Mouse (Mus musculus): ENCODE results near the gene Foxp1. TPM values are rescaled to one million over a fixed set of nuclear protein-coding genes. Genes with fewer than 3 reads are reported as not detected.
A peak's percentile ranks its signal among the peaks of the same experiment; 100 is the strongest.

Gene Foxp1
- polyA plus RNA-seq, 1 experiment = 162 TPM

DNA sequence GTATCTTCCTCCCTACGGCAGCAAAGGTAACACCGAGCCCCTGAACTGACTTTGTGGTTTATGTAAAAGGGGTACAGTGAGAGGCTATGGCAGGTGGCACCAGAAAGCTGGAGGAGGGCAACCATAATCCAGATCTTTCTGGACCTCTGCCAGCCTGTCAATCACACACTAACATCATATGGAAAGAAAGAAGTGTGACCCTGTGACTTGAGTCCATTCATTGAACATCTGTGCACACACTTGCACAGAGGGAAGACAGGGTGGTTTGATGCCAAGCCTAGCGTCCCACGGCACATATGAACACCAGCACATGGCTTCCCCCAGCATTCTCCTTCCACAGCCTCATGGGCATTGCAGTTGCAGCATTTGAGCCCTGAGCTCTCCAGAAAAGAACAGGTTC, 58.1 kb downstream of the Foxp1 start:
- Histone ChIP-seq H3K27me3 (ENCODE audit: control insufficient read depth, insufficient read depth, low read length) (no peaks in the 10 kb centered on the region), H3K27ac (ENCODE audit: insufficient read depth, low read length) (no peak overlapping the region), H3K36me3 (ENCODE audit: control insufficient read depth, insufficient read depth, low read length) (no peaks in the 10 kb centered on the region), H3K4me3 (ENCODE audit: extremely low read depth, insufficient read depth, insufficient read length) (no peak overlapping the region), H3K4me1 (ENCODE audit: control insufficient read depth, insufficient read depth, insufficient read length) (no peaks in the 10 kb centered on the region)
- TF ChIP-seq POLR2A (IDR thresholded peaks at IDR 0.05; ENCODE audit: low read depth, low read length) (no peak), CTCF (IDR thresholded peaks at IDR 0.05; ENCODE audit: extremely low read depth, insufficient read depth, insufficient read length, insufficient replicate concordance) (no peak)
- WGBS = 64% methylated on average over 4 of the region's 4 CpGs
- no peak for DNase-seq (ENCODE audit: low read depth in 1 of 2, low spot score in 2 of 2)

DNA sequence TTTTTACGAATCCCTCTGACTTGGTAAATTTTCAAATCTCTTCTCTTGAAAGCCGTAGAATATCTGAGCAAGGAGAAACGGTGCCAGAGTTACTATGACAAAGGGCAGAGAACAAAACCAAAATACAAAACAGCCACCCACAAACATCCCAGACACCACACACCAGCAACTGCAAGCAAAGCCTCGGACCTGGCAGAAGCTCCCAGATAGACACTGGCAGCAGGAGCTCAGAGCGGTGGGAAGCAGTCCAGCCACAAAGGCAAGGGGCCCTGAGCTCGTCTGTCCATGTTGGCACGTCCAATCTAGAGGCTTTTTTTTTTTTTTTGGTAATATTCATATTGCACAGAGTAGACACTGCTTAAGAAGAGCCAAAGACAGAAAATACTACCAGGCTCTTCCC, 58.6 kb downstream of the Foxp1 start:
- DNase-seq (ENCODE audit: low read depth in 1 of 2, low spot score in 2 of 2) = no peak
- no peak for TF ChIP-seq CTCF (IDR thresholded peaks at IDR 0.05; ENCODE audit: extremely low read depth, insufficient read depth, insufficient read length, insufficient replicate concordance)
- Histone ChIP-seq H3K27me3 (ENCODE audit: control insufficient read depth, insufficient read depth, low read length) (no peaks in the 10 kb centered on the region), H3K36me3 (ENCODE audit: control insufficient read depth, insufficient read depth, low read length) (no peaks in the 10 kb centered on the region), H3K4me3 (ENCODE audit: extremely low read depth, insufficient read depth, insufficient read length) (no peak overlapping the region), H3K4me1 (ENCODE audit: control insufficient read depth, insufficient read depth, insufficient read length) (no peaks in the 10 kb centered on the region), H3K27ac (ENCODE audit: insufficient read depth, low read length) (no peak overlapping the region)
- 91% methylated on average over 7 of the region's 7 CpGs for WGBS

DNA sequence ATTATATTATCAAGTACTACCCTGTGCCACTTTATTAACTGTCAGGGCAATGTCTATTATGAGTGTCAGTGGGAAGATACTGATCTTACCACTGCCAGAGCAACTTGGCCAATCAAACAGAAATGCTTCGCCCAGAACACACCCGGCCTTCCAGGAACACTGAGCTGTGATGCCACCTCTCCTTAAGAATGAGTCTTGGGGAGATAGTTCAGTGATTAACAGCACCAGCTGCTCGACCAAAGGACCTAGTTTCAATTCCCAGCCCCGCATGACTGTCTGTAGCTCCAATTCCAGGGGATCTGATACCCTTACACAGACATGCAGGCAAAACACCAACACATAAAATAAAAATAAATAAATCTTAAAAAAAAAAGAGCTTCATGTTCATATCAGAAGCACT, 63.7 kb downstream of the Foxp1 start:
- H3K36me3 ChIP-seq (ENCODE audit: control insufficient read depth, insufficient read depth, low read length) = no peaks in the 10 kb centered on the region
- H3K4me1 ChIP-seq (ENCODE audit: control insufficient read depth, insufficient read depth, insufficient read length) = no peaks in the 10 kb centered on the region
- no peak for DNase-seq (ENCODE audit: low read depth in 1 of 2, low spot score in 2 of 2)
- TF ChIP-seq CTCF (IDR thresholded peaks at IDR 0.05; ENCODE audit: extremely low read depth, insufficient read depth, insufficient read length, insufficient replicate concordance) (no peak), POLR2A (IDR thresholded peaks at IDR 0.05; ENCODE audit: low read depth, low read length) (no peak)
- H3K27me3 ChIP-seq (ENCODE audit: control insufficient read depth, insufficient read depth, low read length) = no peaks in the 10 kb centered on the region
- H3K4me3 ChIP-seq (ENCODE audit: extremely low read depth, insufficient read depth, insufficient read length) = no peak overlapping the region
- no peak overlapping the region for H3K27ac ChIP-seq (ENCODE audit: insufficient read depth, low read length)
- 85% methylated on average over 4 of the region's 4 CpGs for WGBS

DNA sequence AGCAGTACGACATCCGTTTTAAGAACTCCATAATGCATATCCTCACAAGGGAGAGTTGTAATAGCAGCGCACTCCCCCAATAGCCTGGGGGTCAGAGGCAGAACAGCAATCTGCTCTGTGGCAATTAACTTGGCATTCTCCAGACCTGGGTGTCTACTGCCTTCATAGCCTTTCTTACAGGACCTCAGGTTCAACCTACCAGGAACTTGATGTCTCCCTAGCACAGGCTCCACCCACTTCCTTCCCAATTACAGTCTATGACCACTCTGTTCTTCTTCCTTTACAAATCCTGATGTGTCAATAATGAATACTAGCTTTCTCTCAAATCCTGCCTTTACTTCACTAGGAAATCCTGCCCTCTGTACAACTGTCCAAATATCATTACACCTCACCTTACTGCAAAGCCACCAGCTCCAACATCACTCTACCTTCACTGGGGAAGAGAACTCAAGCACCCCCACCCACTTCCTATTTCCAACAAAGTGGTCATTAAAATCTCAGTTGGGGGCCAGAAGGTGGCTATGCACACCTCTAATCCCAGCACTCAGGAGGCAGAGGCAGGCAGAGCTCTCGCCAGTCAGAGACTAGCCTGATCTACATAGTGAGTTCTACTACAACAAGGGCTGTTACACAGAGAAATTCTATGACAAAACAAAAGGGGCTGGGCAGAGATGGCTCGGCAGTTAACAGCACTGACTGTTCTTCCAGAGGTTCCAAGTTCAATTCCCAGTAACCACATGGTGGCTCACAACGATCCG, 68.6 kb downstream of the Foxp1 start:
- no peaks in the 10 kb centered on the region for H3K36me3 ChIP-seq (ENCODE audit: control insufficient read depth, insufficient read depth, low read length)
- no peak overlapping the region for H3K4me3 ChIP-seq (ENCODE audit: extremely low read depth, insufficient read depth, insufficient read length)
- no peaks in the 10 kb centered on the region; the same call in 1 of the 2 replicates for H3K4me1 ChIP-seq (ENCODE audit: control insufficient read depth, insufficient read depth, insufficient read length)
- WGBS = 94% methylated on average over 7 of the region's 7 CpGs
- no peak for DNase-seq (ENCODE audit: low read depth in 1 of 2, low spot score in 2 of 2)
- TF ChIP-seq CTCF (IDR thresholded peaks at IDR 0.05; ENCODE audit: extremely low read depth, insufficient read depth, insufficient read length, insufficient replicate concordance) (no peak), POLR2A (IDR thresholded peaks at IDR 0.05; ENCODE audit: low read depth, low read length) (no peak)
- H3K27me3 ChIP-seq (ENCODE audit: control insufficient read depth, insufficient read depth, low read length) = no peaks in the 10 kb centered on the region
- H3K27ac ChIP-seq (ENCODE audit: insufficient read depth, low read length) = no peak overlapping the region

DNA sequence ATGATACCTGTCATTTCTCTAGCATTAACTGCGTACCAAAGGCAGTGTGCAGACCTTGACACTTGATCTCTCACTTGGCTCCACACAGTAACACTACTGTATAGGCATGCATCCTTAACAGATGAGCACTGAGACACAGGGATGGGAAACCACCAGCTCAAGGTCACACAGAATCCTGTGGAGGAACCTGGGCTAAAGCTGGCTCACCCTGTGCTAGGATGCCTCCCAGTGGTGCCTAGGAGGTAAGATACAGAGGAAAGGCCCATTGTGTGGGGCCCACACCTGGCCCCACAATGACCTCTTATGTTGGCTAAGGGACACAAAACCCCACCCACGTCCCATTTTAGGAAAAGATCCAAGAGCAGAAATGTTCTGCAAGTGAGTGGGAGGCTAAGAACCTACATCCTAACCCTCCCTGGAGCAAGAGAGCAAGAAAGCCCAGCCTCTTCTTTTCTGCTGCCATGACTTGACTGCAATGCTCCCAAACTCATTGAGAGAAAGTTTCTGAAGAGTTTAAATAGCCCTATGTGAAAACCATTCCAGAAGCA, 69.8 kb downstream of the Foxp1 start:
- Histone ChIP-seq H3K27ac (ENCODE audit: insufficient read depth, low read length) (no peak overlapping the region), H3K4me1 (ENCODE audit: control insufficient read depth, insufficient read depth, insufficient read length) (no peaks in the 10 kb centered on the region; the same call in 1 of the 2 replicates), H3K36me3 (ENCODE audit: control insufficient read depth, insufficient read depth, low read length) (no peaks in the 10 kb centered on the region), H3K27me3 (ENCODE audit: control insufficient read depth, insufficient read depth, low read length) (no peaks in the 10 kb centered on the region), H3K4me3 (ENCODE audit: extremely low read depth, insufficient read depth, insufficient read length) (no peak overlapping the region)
- DNase-seq (ENCODE audit: low read depth in 1 of 2, low spot score in 2 of 2) = peak; percentile 40 to 50
- TF ChIP-seq POLR2A (IDR thresholded peaks at IDR 0.05; ENCODE audit: low read depth, low read length) (no peak), CTCF (IDR thresholded peaks at IDR 0.05; ENCODE audit: extremely low read depth, insufficient read depth, insufficient read length, insufficient replicate concordance) (peak; percentile 79; the same call in 1 of the 2 replicates)
- WGBS = 62% methylated on average over 2 of the region's 2 CpGs

DNA sequence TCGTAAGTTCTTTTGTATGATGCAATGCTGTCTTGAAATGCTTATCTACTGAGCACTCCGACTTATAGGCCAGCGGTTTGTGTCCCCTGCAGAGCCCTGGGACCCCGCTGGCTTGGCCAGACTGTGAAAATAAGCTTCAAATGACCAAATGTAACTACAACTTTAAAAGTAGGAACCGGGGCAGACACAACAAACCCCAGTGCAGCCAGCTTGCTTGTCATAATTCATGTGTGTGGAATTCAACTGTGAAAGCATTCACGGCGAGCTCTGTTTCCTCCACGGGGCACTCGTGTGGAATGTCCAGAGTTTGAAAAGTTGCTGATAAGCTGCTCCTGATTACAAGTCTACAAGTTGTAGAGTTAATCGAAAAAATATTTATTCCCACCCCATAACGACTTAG, 71.0 kb downstream of the Foxp1 start:
- TF ChIP-seq CTCF (IDR thresholded peaks at IDR 0.05; ENCODE audit: extremely low read depth, insufficient read depth, insufficient read length, insufficient replicate concordance) = no peak
- no peak for TF ChIP-seq POLR2A (IDR thresholded peaks at IDR 0.05; ENCODE audit: low read depth, low read length)
- no peak for DNase-seq (ENCODE audit: low read depth in 1 of 2, low spot score in 2 of 2)
- Histone ChIP-seq H3K36me3 (ENCODE audit: control insufficient read depth, insufficient read depth, low read length) (no peaks in the 10 kb centered on the region), H3K4me3 (ENCODE audit: extremely low read depth, insufficient read depth, insufficient read length) (no peak overlapping the region), H3K27ac (ENCODE audit: insufficient read depth, low read length) (no peak overlapping the region), H3K27me3 (ENCODE audit: control insufficient read depth, insufficient read depth, low read length) (no peaks in the 10 kb centered on the region), H3K4me1 (ENCODE audit: control insufficient read depth, insufficient read depth, insufficient read length) (no peaks in the 10 kb centered on the region; the same call in 1 of the 2 replicates)
- WGBS = 71% methylated on average over 11 of the region's 11 CpGs

DNA sequence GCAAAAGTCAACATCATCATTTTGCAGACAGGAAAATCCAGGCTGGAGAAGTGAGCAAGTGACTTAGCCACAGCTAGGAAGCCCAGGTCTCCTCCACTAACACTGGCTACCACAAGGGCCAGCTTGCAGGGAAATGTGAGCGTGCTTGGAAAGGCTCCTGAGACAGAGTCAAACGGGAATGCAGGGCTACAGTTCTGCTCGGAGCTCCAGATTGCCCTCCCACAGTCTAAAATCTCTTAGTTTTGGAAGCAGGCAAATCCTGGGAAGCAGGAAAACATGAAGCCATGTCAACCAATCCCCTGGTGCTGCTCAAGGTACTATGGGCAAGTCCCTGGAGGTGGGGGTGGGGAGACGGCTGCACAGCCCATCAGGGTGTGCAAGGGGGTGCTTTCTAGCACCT, 75.1 kb downstream of the Foxp1 start:
- H3K4me1 ChIP-seq (ENCODE audit: control insufficient read depth, insufficient read depth, insufficient read length) = no peaks in the 10 kb centered on the region
- no peak for TF ChIP-seq CTCF (IDR thresholded peaks at IDR 0.05; ENCODE audit: extremely low read depth, insufficient read depth, insufficient read length, insufficient replicate concordance)
- TF ChIP-seq POLR2A (IDR thresholded peaks at IDR 0.05; ENCODE audit: low read depth, low read length) = no peak

More for the DNA sequence above, 75.1 kb downstream of the Foxp1 start:
- DNase-seq (ENCODE audit: low read depth in 1 of 2, low spot score in 2 of 2) = no peak
- Histone ChIP-seq H3K27ac (ENCODE audit: insufficient read depth, low read length) (peak overlapping the region; percentile 30; the same call in 1 of the 2 replicates), H3K36me3 (ENCODE audit: control insufficient read depth, insufficient read depth, low read length) (no peaks in the 10 kb centered on the region), H3K27me3 (ENCODE audit: control insufficient read depth, insufficient read depth, low read length) (no peaks in the 10 kb centered on the region), H3K4me3 (ENCODE audit: extremely low read depth, insufficient read depth, insufficient read length) (no peak overlapping the region)
- 85% methylated on average over 4 of the region's 4 CpGs for WGBS
